ENCODE assay signal across 15 mouse cellular contexts in the genomic region with DNA sequence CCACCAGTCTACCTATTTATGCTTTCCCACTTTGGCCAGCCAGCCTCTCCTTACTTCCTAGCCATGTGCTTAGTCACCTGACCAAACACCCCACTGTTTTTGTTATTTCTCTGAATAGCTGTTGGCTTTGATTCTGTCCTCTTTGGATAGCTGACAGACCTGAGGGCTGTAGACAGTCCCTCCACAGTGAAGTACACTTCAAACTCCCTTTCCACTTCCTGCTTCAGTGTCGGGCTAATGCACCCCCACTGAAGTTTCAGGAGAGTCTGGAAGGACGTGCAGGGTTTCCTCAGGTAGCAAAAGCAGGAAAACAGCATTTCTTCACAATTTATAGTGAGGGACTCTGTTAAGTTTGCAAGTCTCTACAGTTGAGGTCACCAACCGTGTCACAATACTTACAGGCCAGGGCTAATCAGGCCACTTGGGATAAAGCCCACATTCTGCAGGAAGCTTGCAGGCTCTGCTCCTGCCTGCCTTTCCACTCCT. TPM values are rescaled to one million over a fixed set of nuclear protein-coding genes. Genes with fewer than 3 reads are reported as not detected.
DNase-seq lines count a peak whose midpoint lies in the region; TF ChIP-seq lines count a peak whose summit lies in the region.
"Had no signal": no experiment of that assay in that cellular context is flagged by ENCODE, and none has a peak within 500 bp of the region (broad histone marks: within the 10 kb centered on the region; RNA-seq: fewer than 3 reads in every experiment).

No protein-coding gene starts in this region.

- peak overlapping the region; percentile 80 for H3K27ac ChIP-seq in layer of hippocampus, adult 2 months
- H3K27ac ChIP-seq: forebrain, embryonic 10.5 days; liver, embryonic 14.5 days; midbrain, embryonic 13.5 days had no signal

- TF ChIP-seq CTCF in layer of hippocampus, adult 2 months (conservative IDR thresholded peaks at IDR 0.05): no peak

- DNase-seq in adrenal gland, adult 2 months: peak; percentile 34
- no peak for DNase-seq in adrenal gland, postnatal 25 days
- DNase-seq in layer of hippocampus, adult 2 months (ENCODE audit: low spot score in 2 of 2): peak in 1 of 2 experiments; percentile 22
- no peak for DNase-seq in layer of hippocampus, adult 9-11 months
- DNase-seq in cerebellum, postnatal 10 days: peak; percentile 70 to 74
- DNase-seq in heart, postnatal 4 days: peak; percentile 17
- DNase-seq in neural tube, embryonic 10.5 days (ENCODE audit: extremely low spot score, low spot score): no peak
- DNase-seq in left cerebral cortex, adult 18-20 months (ENCODE audit: low spot score in 2 of 2): no peak
- DNase-seq: embryo, embryonic 11 days; gastrocnemius, postnatal 25 days; kidney, adult 8-10 months; spleen, adult 18-20 months had no signal

- H3K4me3 ChIP-seq in layer of hippocampus, adult 2 months: no peak overlapping the region
- H3K4me3 ChIP-seq: forebrain, embryonic 10.5 days; midbrain, embryonic 13.5 days had no signal

RNA-seq across cellular contexts. Expression of a gene that starts 57.4 kb away (rescaled TPM):
- 10 to 100 TPM; 13.5 to 16.5 TPM for total RNA-seq in adrenal gland, adult 2 months (2021)
- polyA plus RNA-seq in adrenal gland, adult 2 months (2012; rRNA removed): 0.71 and 1.2 TPM in 2 replicates
- 18.5 and 19.4 TPM in 2 replicates for total RNA-seq in adrenal gland, postnatal 25 days (2021)
- total RNA-seq in layer of hippocampus, adult 2 months (2021): 10 to 100 TPM; 48.7 to 52.4 TPM
- 10 to 100 TPM; 17.7 to 22.5 TPM for total RNA-seq in heart, postnatal 4 days (2021)
- 10 to 100 TPM; 29.0 to 35.9 TPM for total RNA-seq in left cerebral cortex, adult 18-20 months (2021)

Comparison
In these comparisons a context has a peak if more than half of its experiments do, and no peak if none do; other contexts are left out.
1. DNase-seq: peak in adrenal gland, adult 2 months (single experiment), cerebellum, postnatal 10 days (2 of 2) and heart, postnatal 4 days (single experiment); none in adrenal gland, postnatal 25 days (single experiment), layer of hippocampus, adult 9-11 months (single experiment), neural tube, embryonic 10.5 days (single experiment) and left cerebral cortex, adult 18-20 months (0 of 2).